Mouse (Mus musculus) thymus, adult 2 months (tissue): Measurements from ENCODE around the gene Npm3.

ENCODE experiments used
- CTCF ChIP-seq: fragments of 200-500 bp; IDR thresholded peaks from 2 replicates; pipeline ENCODE4 v1.5.1; 2012; ENCODE audit warnings: mild to moderate bottlenecking, control low read depth, low read length, moderate library complexity, borderline replicate concordance; ENCODE audit not compliant: control insufficient read depth, poor library complexity, insufficient read depth; ENCODE audit errors: extremely low read depth
- POLR2A ChIP-seq: fragments of 200-500 bp; IDR thresholded peaks from 2 replicates; pipeline ENCODE4 v1.6.1; 2012; ENCODE audit warnings: mild to moderate bottlenecking, low read length, control low read depth, moderate library complexity; ENCODE audit not compliant: control insufficient read depth, poor library complexity, insufficient read depth; ENCODE audit errors: extremely low read depth

GRCm38 (mm10) chr19:45718286-45718685 is 31.1 kb downstream of the Npm3 start:
- TF ChIP-seq CTCF (no peak), POLR2A (no peak)
